Mouse (Mus musculus) myocyte (in vitro differentiated cells): ENCODE results near the gene Mrpl43. TPM values are rescaled to one million over a fixed set of nuclear protein-coding genes. Genes with fewer than 3 reads are reported as not detected.

ENCODE experiments used
- H3K27me3 ChIP-seq: one replicate; pipeline ENCODE4 v1.6.1; 2011; ENCODE audit not compliant: control insufficient read depth, insufficient read depth, insufficient read length
- H3K36me3 ChIP-seq: one replicate; pipeline ENCODE4 v1.6.1; 2011; ENCODE audit not compliant: control insufficient read depth, insufficient read depth
- H3K4me2 ChIP-seq: one replicate; pipeline ENCODE4 v1.6.1; 2011; ENCODE audit warnings: low read depth, control low read depth
- H3K4me3 ChIP-seq: one replicate; pipeline ENCODE4 v1.5.1; 2011; ENCODE audit warnings: mild to moderate bottlenecking, control low read depth, moderate library complexity
- H3K79me2 ChIP-seq: one replicate; pipeline ENCODE4 v1.6.1; 2011; ENCODE audit not compliant: control insufficient read depth, insufficient read depth
- H3ac ChIP-seq: one replicate; pipeline ENCODE4 v1.6.1; 2011; ENCODE audit not compliant: control insufficient read depth, insufficient read length
- CEBPB ChIP-seq: IDR thresholded peaks from 2 replicates; pipeline ENCODE4 v1.6.1; 2011; ENCODE audit warnings: mild to moderate bottlenecking, moderate library complexity; ENCODE audit not compliant: poor library complexity, insufficient read depth, severe bottlenecking
- E2F4 ChIP-seq: IDR thresholded peaks from one replicate; pipeline ENCODE4 v1.6.1; 2011; ENCODE audit warnings: mild to moderate bottlenecking, control low read depth, moderate library complexity; ENCODE audit not compliant: insufficient read depth
- MAX ChIP-seq: IDR thresholded peaks from one replicate; pipeline ENCODE4 v1.6.1; 2011; ENCODE audit warnings: low read depth, mild to moderate bottlenecking, control low read depth
- MYOD1 ChIP-seq, 3 experiments: IDR thresholded peaks; one replicate each; pipeline ENCODE4 v1.6.1; 2011; ENCODE audit warnings: control low read depth in 2 of 3, low read depth in 2 of 3, mild to moderate bottlenecking in 2 of 3, moderate library complexity in 1 of 3; ENCODE audit not compliant: insufficient read length in 2 of 3, control insufficient read depth in 1 of 3
- MYOG ChIP-seq, 3 experiments: IDR thresholded peaks; one replicate each; pipeline ENCODE4 v1.6.1; 2011; ENCODE audit warnings: control low read depth in 2 of 3, low read depth in 2 of 3, mild to moderate bottlenecking in 2 of 3; ENCODE audit not compliant: insufficient read length in 2 of 3, control insufficient read depth in 1 of 3, insufficient read depth in 1 of 3
- POLR2A ChIP-seq: IDR thresholded peaks from one replicate; pipeline ENCODE4 v1.6.1; 2011; ENCODE audit warnings: low read depth, mild to moderate bottlenecking, control low read depth, moderate library complexity; ENCODE audit not compliant: insufficient read length
- POLR2AphosphoS2 ChIP-seq: IDR thresholded peaks from one replicate; pipeline ENCODE4 v1.6.1; 2011; ENCODE audit warnings: low read depth, control low read depth; ENCODE audit not compliant: insufficient read length
- REST ChIP-seq: IDR thresholded peaks from one replicate; pipeline ENCODE4 v1.6.1; 2011; ENCODE audit warnings: mild to moderate bottlenecking, control low read depth, moderate library complexity; ENCODE audit not compliant: insufficient read depth, insufficient read length
- SRF ChIP-seq: IDR thresholded peaks from one replicate; pipeline ENCODE4 v1.6.1; 2011; ENCODE audit warnings: low read depth; ENCODE audit not compliant: control insufficient read depth, insufficient read length
- TCF12 ChIP-seq: IDR thresholded peaks from one replicate; pipeline ENCODE4 v1.6.1; 2011; ENCODE audit warnings: mild to moderate bottlenecking, control low read depth; ENCODE audit not compliant: poor library complexity, insufficient read depth, severe bottlenecking
- TCF3 ChIP-seq: IDR thresholded peaks from one replicate; pipeline ENCODE4 v1.6.1; 2011; ENCODE audit warnings: low read depth, control low read depth; ENCODE audit not compliant: insufficient read length
- USF1 ChIP-seq: IDR thresholded peaks from one replicate; pipeline ENCODE4 v1.6.1; 2011; ENCODE audit warnings: low read depth, mild to moderate bottlenecking, control low read depth, moderate library complexity
- polyA plus RNA-seq: library from polyadenylated mRNA; unstranded; fragments of >200 nt; fragmentation: generic; extraction: Trizol; gene quantifications from one replicate; pipeline ENCODE4 v1.2.1, GENCODE M21; 2012; ENCODE audit warnings: missing spikeins

The Mrpl43 gene
- polyA plus RNA-seq, 1 experiment: 81.3 TPM

- H3K36me3 ChIP-seq: no peaks in the 10 kb centered on the region
- H3K27me3 ChIP-seq: no peaks in the 10 kb centered on the region
- H3K4me2 ChIP-seq: no peak overlapping the region
- TF ChIP-seq MAX (no peak), SRF (no peak), REST (no peak)
- H3ac ChIP-seq: no peak overlapping the region
- H3K79me2 ChIP-seq: peaks cover 14% of the 10 kb centered on the region
- H3K4me3 ChIP-seq: no peak overlapping the region
These were observed 7.5 kb upstream of the Mrpl43 start for GRCm38 (mm10) chr19:45013581-45014225.

GRCm38 (mm10) chr19:45012636-45013035 lies 6.4 kb upstream of the Mrpl43 start:
- Histone ChIP-seq H3K4me3 (no peak overlapping the region), H3K79me2 (peaks cover 12% of the 10 kb centered on the region), H3K4me2 (no peak overlapping the region), H3ac (no peak overlapping the region), H3K27me3 (no peaks in the 10 kb centered on the region), H3K36me3 (no peaks in the 10 kb centered on the region)
- TF ChIP-seq TCF12: no peak
- TF ChIP-seq MYOG (IDR thresholded peaks at IDR 0.05; ENCODE audit: control insufficient read depth in 1 of 3, insufficient read depth in 1 of 3, insufficient read length in 2 of 3, low read depth in 2 of 3): no peak
- TF ChIP-seq E2F4: no peak
- TF ChIP-seq REST: no peak

GRCm38 (mm10) chr19:45012219-45012618 lies 6.0 kb upstream of the Mrpl43 start:
- TF ChIP-seq REST: no peak
- no peak for TF ChIP-seq TCF12
- TF ChIP-seq POLR2AphosphoS2: no peak
- no peak for TF ChIP-seq USF1
- TF ChIP-seq E2F4: no peak
- TF ChIP-seq CEBPB: no peak
- no peak for TF ChIP-seq TCF3
- TF ChIP-seq MYOG (IDR thresholded peaks at IDR 0.05; ENCODE audit: control insufficient read depth in 1 of 3, insufficient read depth in 1 of 3, insufficient read length in 2 of 3, low read depth in 2 of 3): no peak
- TF ChIP-seq MAX: no peak
- H3K4me3 ChIP-seq: no peak overlapping the region
- H3K4me2 ChIP-seq: no peak overlapping the region
- H3K36me3 ChIP-seq: no peaks in the 10 kb centered on the region
- H3ac ChIP-seq: no peak overlapping the region
- H3K27me3 ChIP-seq: no peaks in the 10 kb centered on the region
- peaks cover 16% of the 10 kb centered on the region for H3K79me2 ChIP-seq

GRCm38 (mm10) chr19:45010646-45011045 lies 4.4 kb upstream of the Mrpl43 start:
- TF ChIP-seq MAX (no peak), TCF12 (no peak), MYOD1 (IDR thresholded peaks at IDR 0.05; ENCODE audit: control insufficient read depth in 1 of 3, insufficient read length in 2 of 3, low read depth in 2 of 3) (peak in 1 of 3 experiments; percentile 17), MYOG (IDR thresholded peaks at IDR 0.05; ENCODE audit: control insufficient read depth in 1 of 3, insufficient read depth in 1 of 3, insufficient read length in 2 of 3, low read depth in 2 of 3) (no peak)

GRCm38 (mm10) chr19:45007425-45008191 lies 1.4 kb upstream of the Mrpl43 start:
- TF ChIP-seq REST (no peak), POLR2AphosphoS2 (no peak), E2F4 (no peak), MAX (no peak), USF1 (no peak), MYOG (IDR thresholded peaks at IDR 0.05; ENCODE audit: control insufficient read depth in 1 of 3, insufficient read depth in 1 of 3, insufficient read length in 2 of 3, low read depth in 2 of 3) (no peak), CEBPB (no peak), MYOD1 (IDR thresholded peaks at IDR 0.05; ENCODE audit: control insufficient read depth in 1 of 3, insufficient read length in 2 of 3, low read depth in 2 of 3) (no peak), SRF (no peak), TCF3 (no peak), POLR2A (no peak)
- H3K4me3 ChIP-seq: peak overlapping the region; percentile 97
- peak overlapping the region; percentile 95 for H3K4me2 ChIP-seq
- peaks cover 22% of the 10 kb centered on the region for H3K79me2 ChIP-seq
- H3ac ChIP-seq: no peak overlapping the region
- no peaks in the 10 kb centered on the region for H3K36me3 ChIP-seq
- H3K27me3 ChIP-seq: no peaks in the 10 kb centered on the region

More at GRCm38 (mm10) chr19:45010646-45011045, 4.4 kb upstream of the Mrpl43 start:
- Histone ChIP-seq H3K27me3 (no peaks in the 10 kb centered on the region), H3ac (no peak overlapping the region), H3K79me2 (peaks cover 18% of the 10 kb centered on the region), H3K4me3 (no peak overlapping the region), H3K36me3 (no peaks in the 10 kb centered on the region), H3K4me2 (peak overlapping the region; percentile 34)
